Mouse (Mus musculus): ENCODE measurements around the gene C130050O18Rik. TPM values are rescaled to one million over a fixed set of nuclear protein-coding genes. Genes with fewer than 3 reads are reported as not detected.
A peak's percentile ranks its signal among the peaks of the same experiment; 100 is the strongest.

Gene C130050O18Rik
- total and polyA plus RNA-seq, 3 experiments: 0.07 to 0.83 (median 0.33) TPM

DNA sequence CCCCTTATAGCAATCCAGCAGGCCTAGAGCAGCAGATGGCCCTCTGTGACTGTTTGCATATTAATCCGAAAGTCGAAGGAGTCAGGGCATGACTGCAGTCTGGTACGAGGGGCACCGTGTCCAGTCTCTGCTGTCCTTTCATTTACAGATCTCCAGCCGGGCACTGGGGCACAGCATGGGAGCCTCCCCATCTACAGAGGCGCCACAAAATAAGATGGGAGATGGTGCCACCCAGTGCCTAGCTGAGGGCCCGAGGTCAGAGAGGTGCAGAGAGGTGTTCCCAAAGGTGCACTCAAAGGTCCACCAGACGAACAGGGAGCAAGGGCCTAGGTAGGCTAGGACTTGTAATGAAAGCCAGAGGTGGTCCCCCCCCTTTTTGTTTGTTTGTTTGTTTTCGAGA, 21.8 kb upstream of the C130050O18Rik start:
- H3K36me3 ChIP-seq (replicated peaks): peaks cover 58% of the 10 kb centered on the region
- H3K27me3 ChIP-seq (ENCODE audit: insufficient read depth, low read length): no peaks in the 10 kb centered on the region
- DNase-seq (ENCODE audit: low spot score): no peak
- peaks cover 85% of the 10 kb centered on the region for H3K4me1 ChIP-seq (ENCODE audit: insufficient read depth, low read depth, low read length)
- ATAC-seq (ENCODE audit: extremely low read depth, insufficient number of reproducible peaks, low FRiP score, poor library complexity, severe bottlenecking): no peak
- H3K9me3 ChIP-seq (replicated peaks): no peaks in the 10 kb centered on the region
- peak overlapping the region; percentile 89 for H3K4me3 ChIP-seq (ENCODE audit: low read depth, low read length)
- TF ChIP-seq POLR2AphosphoS5 (IDR thresholded peaks at IDR 0.05; ENCODE audit: insufficient replicate concordance, low read depth, low read length): no peak
- no peak for TF ChIP-seq CTCF (IDR thresholded peaks at IDR 0.05; ENCODE audit: low read depth, low read length)
- TF ChIP-seq GATA2 (IDR thresholded peaks at IDR 0.05; ENCODE audit: borderline replicate concordance, low read depth, low read length): no peak
- TF ChIP-seq GATA1 (IDR thresholded peaks at IDR 0.05; ENCODE audit: borderline replicate concordance, low read length): no peak
- no peak for TF ChIP-seq TAL1 (conservative IDR thresholded peaks at IDR 0.05; ENCODE audit: low read depth, low read length)

GRCm38 (mm10) chr5:139384531-139384930, 20.5 kb upstream of the C130050O18Rik start:
- no peaks in the 10 kb centered on the region for H3K9me3 ChIP-seq (replicated peaks)
- H3K4me1 ChIP-seq (ENCODE audit: insufficient read depth, low read depth, low read length): peaks cover 86% of the 10 kb centered on the region
- H3K4me3 ChIP-seq (ENCODE audit: low read depth, low read length): peak overlapping the region; percentile 57; the same call in 1 of the 2 replicates
- no peaks in the 10 kb centered on the region for H3K27me3 ChIP-seq (ENCODE audit: insufficient read depth, low read length)
- H3K36me3 ChIP-seq (replicated peaks): peaks cover 70% of the 10 kb centered on the region
- TF ChIP-seq GATA1 (IDR thresholded peaks at IDR 0.05; ENCODE audit: borderline replicate concordance, low read length) (no peak), GATA2 (IDR thresholded peaks at IDR 0.05; ENCODE audit: borderline replicate concordance, low read depth, low read length) (no peak), POLR2AphosphoS5 (IDR thresholded peaks at IDR 0.05; ENCODE audit: insufficient replicate concordance, low read depth, low read length) (no peak), CTCF (IDR thresholded peaks at IDR 0.05; ENCODE audit: low read depth, low read length) (no peak), TAL1 (conservative IDR thresholded peaks at IDR 0.05; ENCODE audit: low read depth, low read length) (no peak)
- ATAC-seq (ENCODE audit: extremely low read depth, insufficient number of reproducible peaks, low FRiP score, poor library complexity, severe bottlenecking) (no peak), DNase-seq (ENCODE audit: low spot score) (no peak)

DNA sequence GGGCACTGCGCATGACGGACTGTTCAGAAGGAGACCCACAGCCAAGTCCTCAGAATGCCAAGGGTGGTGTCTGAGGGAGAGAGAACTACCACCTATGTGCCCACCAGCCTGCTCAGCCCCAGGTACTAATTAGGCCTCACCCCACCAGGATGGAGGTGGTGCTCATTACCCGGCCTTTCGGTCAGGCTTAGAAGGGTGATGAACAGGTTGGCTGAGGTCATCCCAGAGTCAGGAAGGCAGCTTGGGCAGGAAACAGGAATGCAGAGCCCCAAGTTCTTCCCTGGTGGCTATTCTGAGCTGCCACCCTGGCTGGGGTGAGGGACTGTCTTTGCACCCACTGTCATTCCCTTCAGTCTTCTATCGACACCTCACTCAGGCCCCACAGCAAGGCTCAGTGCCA, 19.0 kb upstream of the C130050O18Rik start:
- ATAC-seq (ENCODE audit: extremely low read depth, insufficient number of reproducible peaks, low FRiP score, poor library complexity, severe bottlenecking): no peak
- H3K36me3 ChIP-seq (replicated peaks): peaks cover 83% of the 10 kb centered on the region

DNA sequence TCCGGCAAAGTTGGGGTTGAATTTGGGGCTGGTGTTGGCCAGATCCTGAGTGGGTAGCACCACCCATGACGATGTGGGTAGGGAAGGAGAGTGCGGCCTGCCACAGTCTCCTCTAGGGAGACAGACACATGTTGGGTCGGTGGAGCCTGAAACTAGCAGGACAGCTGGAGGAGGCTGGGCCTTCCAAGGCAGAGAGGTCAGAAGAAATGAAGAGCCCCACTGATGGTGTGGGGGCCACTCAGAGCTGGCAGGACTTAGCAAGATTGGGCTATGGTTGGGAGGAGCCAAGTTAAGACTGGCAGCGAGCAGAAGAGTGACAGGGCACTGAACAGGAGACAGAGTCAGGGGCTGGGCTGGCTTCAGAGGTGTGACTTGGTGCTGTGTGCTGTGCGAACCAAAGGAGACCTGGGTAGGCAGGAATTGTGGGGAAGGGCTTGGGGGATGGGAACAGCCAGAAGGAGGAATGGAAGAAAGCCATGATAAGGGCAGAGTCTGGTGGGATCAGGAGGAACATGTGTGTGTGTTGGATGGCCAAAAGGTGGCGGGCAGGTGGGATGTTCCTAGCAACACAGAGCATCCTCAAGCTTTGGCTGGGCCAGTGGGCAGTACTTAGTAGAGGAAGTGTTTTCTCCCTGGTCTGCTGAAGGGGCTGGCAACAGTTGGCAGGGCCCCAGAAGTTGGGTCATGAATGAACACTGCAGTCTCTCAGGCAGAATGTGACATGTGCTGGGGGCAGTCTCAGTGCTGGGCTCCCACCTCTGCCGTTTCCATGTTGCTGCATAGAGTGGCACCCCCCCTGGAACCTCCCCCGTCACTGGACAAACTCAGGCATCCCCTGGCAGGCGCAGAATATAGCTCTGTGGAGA, 17.5 kb upstream of the C130050O18Rik start:
- ATAC-seq (ENCODE audit: extremely low read depth, insufficient number of reproducible peaks, low FRiP score, poor library complexity, severe bottlenecking) (no peak), DNase-seq (ENCODE audit: low spot score) (no peak)
- Histone ChIP-seq H3K27me3 (ENCODE audit: insufficient read depth, low read length) (no peaks in the 10 kb centered on the region), H3K4me1 (ENCODE audit: insufficient read depth, low read depth, low read length) (peaks cover 98% of the 10 kb centered on the region), H3K4me3 (ENCODE audit: low read depth, low read length) (peak overlapping the region; percentile 61; the same call in 1 of the 2 replicates), H3K9me3 (replicated peaks) (no peaks in the 10 kb centered on the region), H3K36me3 (replicated peaks) (peaks cover 92% of the 10 kb centered on the region)
- TF ChIP-seq TAL1 (conservative IDR thresholded peaks at IDR 0.05; ENCODE audit: low read depth, low read length) (no peak), GATA1 (IDR thresholded peaks at IDR 0.05; ENCODE audit: borderline replicate concordance, low read length) (no peak), POLR2AphosphoS5 (IDR thresholded peaks at IDR 0.05; ENCODE audit: insufficient replicate concordance, low read depth, low read length) (no peak; the same call in 1 of the 2 replicates), CTCF (IDR thresholded peaks at IDR 0.05; ENCODE audit: low read depth, low read length) (no peak), GATA2 (IDR thresholded peaks at IDR 0.05; ENCODE audit: borderline replicate concordance, low read depth, low read length) (no peak)

More for the DNA sequence above, 19.0 kb upstream of the C130050O18Rik start:
- no peak for DNase-seq (ENCODE audit: low spot score)
- Histone ChIP-seq H3K4me3 (ENCODE audit: low read depth, low read length) (peak overlapping the region; percentile 30; the same call in 1 of the 2 replicates), H3K27me3 (ENCODE audit: insufficient read depth, low read length) (no peaks in the 10 kb centered on the region), H3K9me3 (replicated peaks) (no peaks in the 10 kb centered on the region), H3K4me1 (ENCODE audit: insufficient read depth, low read depth, low read length) (peaks cover 92% of the 10 kb centered on the region)
- TF ChIP-seq GATA2 (IDR thresholded peaks at IDR 0.05; ENCODE audit: borderline replicate concordance, low read depth, low read length) (no peak), POLR2AphosphoS5 (IDR thresholded peaks at IDR 0.05; ENCODE audit: insufficient replicate concordance, low read depth, low read length) (no peak), GATA1 (IDR thresholded peaks at IDR 0.05; ENCODE audit: borderline replicate concordance, low read length) (no peak), CTCF (IDR thresholded peaks at IDR 0.05; ENCODE audit: low read depth, low read length) (no peak), TAL1 (conservative IDR thresholded peaks at IDR 0.05; ENCODE audit: low read depth, low read length) (no peak)

- Histone ChIP-seq H3K9me3 (replicated peaks) (no peaks in the 10 kb centered on the region), H3K27me3 (ENCODE audit: insufficient read depth, low read length) (no peaks in the 10 kb centered on the region), H3K36me3 (replicated peaks) (peaks cover 96% of the 10 kb centered on the region), H3K4me1 (ENCODE audit: insufficient read depth, low read depth, low read length) (peaks cover 98% of the 10 kb centered on the region), H3K4me3 (ENCODE audit: low read depth, low read length) (peak overlapping the region; percentile 61; the same call in 1 of the 2 replicates)
- no peak for ATAC-seq (ENCODE audit: extremely low read depth, insufficient number of reproducible peaks, low FRiP score, poor library complexity, severe bottlenecking)
- TF ChIP-seq GATA1 (IDR thresholded peaks at IDR 0.05; ENCODE audit: borderline replicate concordance, low read length) (no peak), CTCF (IDR thresholded peaks at IDR 0.05; ENCODE audit: low read depth, low read length) (no peak), TAL1 (conservative IDR thresholded peaks at IDR 0.05; ENCODE audit: low read depth, low read length) (no peak), POLR2AphosphoS5 (IDR thresholded peaks at IDR 0.05; ENCODE audit: insufficient replicate concordance, low read depth, low read length) (no peak), GATA2 (IDR thresholded peaks at IDR 0.05; ENCODE audit: borderline replicate concordance, low read depth, low read length) (no peak)
- no peak for DNase-seq (ENCODE audit: low spot score)
These were observed 16.9 kb upstream of the C130050O18Rik start for GRCm38 (mm10) chr5:139388195-139388570.

All from G1E (cell line).